Mouse (Mus musculus): Measurements from ENCODE around the gene Atxn2. TPM values are rescaled to one million over a fixed set of nuclear protein-coding genes. Genes with fewer than 3 reads are reported as not detected.

Atxn2 gene
- polyA plus RNA-seq (2012; rRNA removed), result 60.0 and 147 TPM in 2 replicates

DNA sequence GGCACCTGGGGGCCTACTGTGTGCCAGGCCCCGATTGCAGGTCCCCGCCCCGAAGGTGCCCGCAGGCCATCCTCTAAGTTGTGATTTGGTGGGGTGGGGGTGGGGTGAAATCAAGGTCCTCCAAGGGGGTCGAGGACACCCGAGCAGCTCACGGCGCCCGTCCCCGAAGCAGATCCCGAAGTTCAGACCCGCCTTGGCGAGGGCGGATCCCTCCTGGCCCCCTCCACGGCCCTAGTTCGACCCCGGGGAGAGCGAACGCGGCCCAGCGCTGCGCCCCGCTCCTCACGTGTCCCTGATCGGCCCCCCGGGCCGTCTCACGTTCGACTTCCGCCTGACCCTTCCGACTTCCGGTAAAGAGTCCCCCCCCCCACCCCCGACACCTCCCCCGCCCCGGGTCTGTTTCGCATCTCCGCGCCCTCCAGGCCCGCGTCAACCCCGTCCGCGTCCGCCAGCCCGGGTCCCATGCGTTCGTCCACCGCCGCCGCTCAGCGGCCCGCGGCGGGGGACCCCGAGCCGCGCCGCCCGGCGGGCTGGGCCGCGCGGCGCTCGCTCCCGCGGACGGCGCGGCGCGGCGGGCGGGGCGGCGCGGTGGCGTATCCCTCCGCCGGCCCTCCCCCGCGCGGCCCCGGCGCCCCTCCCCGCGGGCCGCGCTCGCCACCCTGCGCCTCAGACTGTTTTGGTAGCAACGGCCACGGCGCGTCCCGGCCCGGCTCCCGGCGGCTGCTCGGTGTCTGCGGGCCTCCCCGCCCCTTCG, at the start of gene Atxn2:
TSS of gene Atxn2 (plus strand) at position 164 of the 754 bp plus-strand sequence.

DNA sequence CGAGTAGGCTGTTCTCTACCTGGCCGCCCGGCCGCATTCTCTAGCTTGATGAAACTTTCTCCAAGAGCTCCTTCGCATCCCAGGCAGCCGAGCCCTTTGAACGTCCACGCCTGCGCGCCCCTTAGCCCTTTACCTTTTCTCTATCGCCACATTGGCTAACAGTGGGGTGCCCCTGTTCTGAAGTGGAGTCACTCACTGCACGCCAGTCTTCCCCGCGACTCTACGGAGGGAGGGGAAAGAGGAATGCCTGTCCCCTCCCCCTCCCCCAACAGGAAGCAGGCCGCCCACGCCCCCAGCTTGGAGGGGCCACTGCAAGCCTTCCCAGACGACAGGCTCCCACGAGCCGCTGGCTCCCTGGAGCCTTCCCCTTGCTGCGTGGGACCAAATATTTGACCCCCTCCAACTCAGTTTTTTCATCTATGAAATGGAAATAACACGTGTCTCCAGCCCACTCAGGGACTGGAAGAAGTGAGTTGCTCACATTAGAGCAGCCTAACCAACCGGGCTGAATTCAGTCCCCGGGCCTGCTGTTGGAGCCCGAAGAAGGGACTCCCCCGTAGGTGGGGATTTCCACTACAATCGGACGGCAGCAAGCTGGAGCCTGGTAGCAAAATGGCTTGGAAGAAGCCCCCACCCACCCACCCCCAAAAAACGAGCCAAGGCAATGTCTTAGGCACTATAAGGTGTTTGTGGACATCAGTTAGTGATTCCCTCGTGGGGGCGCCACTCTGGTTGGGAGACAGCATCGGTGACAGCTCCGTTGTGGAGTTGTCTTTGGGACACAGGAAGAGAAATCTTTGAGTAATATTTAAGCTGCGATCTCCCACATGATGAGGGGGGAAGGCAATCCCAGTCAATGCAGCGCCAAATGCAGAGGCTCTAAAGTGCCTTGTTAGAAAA, 126.6 kb downstream of the Atxn2 start, which contains the start of gene Sh2b3:
TSS of gene Sh2b3 (minus strand) at position 206 of the 900 bp plus-strand sequence.

DNA sequence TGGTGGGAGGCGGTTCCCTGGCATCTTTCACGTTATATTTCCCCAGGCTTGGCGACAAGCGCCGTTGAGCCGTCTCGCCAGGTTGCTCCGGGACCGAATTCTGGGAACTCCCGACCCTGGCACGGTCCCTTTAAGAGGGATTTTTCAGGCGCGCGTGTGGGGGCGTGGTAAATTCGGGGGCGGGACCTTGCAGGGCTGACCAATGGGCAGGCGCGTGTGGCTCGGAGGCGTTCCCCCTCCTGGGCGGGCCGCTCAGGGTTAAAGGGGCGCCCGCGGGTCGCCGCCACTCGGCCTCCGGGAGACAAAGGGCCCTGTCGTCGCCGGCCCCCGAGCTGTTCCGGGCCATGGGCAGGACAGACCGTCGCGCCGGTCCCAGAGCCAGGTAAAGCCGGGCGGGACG, 137.6 kb downstream of the Atxn2 start, which contains the start of gene Pheta1:
TSS of gene Pheta1 (plus strand) at position 242 of the 400 bp plus-strand sequence.

Other genes starting within 250 kb of the Atxn2 start
- gene Adam1b, start 207.9 kb upstream of the Atxn2 start, polyA plus RNA-seq (2012; rRNA removed), result not detected in 2 replicates
- 14.7 and 16.5 TPM in 2 replicates for gene Adam1a, start 165.9 kb upstream of the Atxn2 start, polyA plus RNA-seq (2012; rRNA removed)
- 0.11 and 0.82 TPM in 2 replicates for gene Gm42878, start 165.9 kb upstream of the Atxn2 start, polyA plus RNA-seq (2012; rRNA removed)
- 120 and 148 TPM in 2 replicates for gene Mapkapk5, start 165.4 kb upstream of the Atxn2 start, polyA plus RNA-seq (2012; rRNA removed)
- 90.5 and 161 TPM in 2 replicates for gene Aldh2, start 117.5 kb upstream of the Atxn2 start, polyA plus RNA-seq (2012; rRNA removed)
- 0.85 and 2.2 TPM in 2 replicates for gene Acad12, start 92.4 kb upstream of the Atxn2 start, polyA plus RNA-seq (2012; rRNA removed)
- gene Acad10, start 50.8 kb upstream of the Atxn2 start, polyA plus RNA-seq (2012; rRNA removed), result 2.1 and 2.7 TPM in 2 replicates
- gene Brap, start 50.8 kb upstream of the Atxn2 start, polyA plus RNA-seq (2012; rRNA removed), result 29.5 and 30.0 TPM in 2 replicates
- 8.8 and 12.9 TPM in 2 replicates for gene Sh2b3, start 126.3 kb downstream of the Atxn2 start, polyA plus RNA-seq (2012; rRNA removed)
- gene Pheta1, start 137.6 kb downstream of the Atxn2 start, polyA plus RNA-seq (2012; rRNA removed), result 34.7 and 35.1 TPM in 2 replicates